Mouse (Mus musculus) urinary bladder, postnatal 14 days (tissue): ENCODE measurements at regions not wholly inside any gene's neighbourhood (a gene's known extent, or its start where the extent isn't known, plus 50 kb on each side); places are given as distances from the start of the nearest gene placed in this dataset.

ENCODE experiments used
- DNase-seq: peaks from one replicate; pipeline ENCODE4 v3.0.0; 2021; ENCODE audit warnings: low spot score

DNA sequence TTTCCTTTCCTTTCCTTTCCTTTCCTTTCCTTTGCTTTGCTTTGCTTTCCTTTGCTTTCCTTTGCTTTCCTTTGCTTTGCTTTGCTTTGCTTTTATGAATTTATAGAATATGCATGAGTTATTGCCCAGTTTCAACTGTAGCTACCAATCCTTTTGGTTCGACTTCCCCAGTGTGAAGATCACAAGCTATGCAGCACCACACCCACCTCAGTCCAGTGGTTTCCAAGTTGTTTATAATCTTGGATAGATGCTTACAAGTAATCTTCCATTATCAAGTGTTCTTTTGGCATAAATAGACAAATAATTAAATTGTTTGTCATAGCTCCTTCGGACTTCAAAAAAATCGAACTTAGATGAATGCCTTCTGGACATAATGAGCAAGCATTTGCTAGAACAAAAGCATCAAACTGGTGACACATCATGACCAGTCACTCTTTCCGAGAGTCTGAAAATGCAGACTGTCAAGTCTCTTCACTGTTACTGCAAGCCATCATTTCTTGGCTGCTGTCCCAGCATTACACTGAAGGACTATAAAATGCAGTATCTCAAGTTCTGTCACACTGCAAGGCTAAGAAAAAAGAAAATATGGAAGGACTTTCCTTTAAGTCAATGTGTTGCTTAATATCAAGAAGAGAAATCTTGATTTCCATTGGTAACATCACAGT is 1169.1 kb downstream of the Zfp704 start:
- peak; percentile 34 for DNase-seq
